Mouse (Mus musculus) forebrain, embryonic 12.5 days (tissue): ENCODE data around the gene Fhl2. TPM values are rescaled to one million over a fixed set of nuclear protein-coding genes. Genes with fewer than 3 reads are reported as not detected.
"Not testable (repeated sequence)": the region's sequence is repeated elsewhere in the genome, so short reads cannot be mapped to it uniquely, and the experiment has no call there.

ENCODE experiments used
- ATAC-seq: fragments of 200-750 bp; cut with Nextera tagmentation; 2 replicates; pipeline ENCODE4 v1.8.0; 2017; ENCODE audit warnings: moderate TSS enrichment; ENCODE audit not compliant: low FRiP score
- H3K27ac ChIP-seq: fragments of 300-500 bp; sonication (generic); 2 replicates; pipeline ENCODE4 v1.5.1; 2016; ENCODE audit warnings: mild to moderate bottlenecking
- H3K27me3 ChIP-seq: fragments of 300-500 bp; sonication (generic); 2 replicates; pipeline ENCODE4 v1.6.1; 2016; ENCODE audit warnings: mild to moderate bottlenecking
- H3K36me3 ChIP-seq: fragments of 300-500 bp; sonication (generic); replicated peaks from 2 replicates; pipeline ENCODE4 v1.6.1; 2016; ENCODE audit warnings: mild to moderate bottlenecking
- H3K4me1 ChIP-seq: fragments of 300-500 bp; sonication (generic); 2 replicates; pipeline ENCODE4 v1.6.1; 2016
- H3K4me2 ChIP-seq: fragments of 300-500 bp; sonication (generic); 2 replicates; pipeline ENCODE4 v1.6.1; 2016; ENCODE audit warnings: mild to moderate bottlenecking, moderate library complexity
- H3K4me3 ChIP-seq: fragments of 300-500 bp; sonication (generic); replicated peaks from 2 replicates; pipeline ENCODE4 v1.5.1; 2016; ENCODE audit warnings: mild to moderate bottlenecking
- H3K9ac ChIP-seq: fragments of 300-500 bp; sonication (generic); 2 replicates; pipeline ENCODE4 v1.6.1; 2016; ENCODE audit warnings: mild to moderate bottlenecking
- H3K9me3 ChIP-seq: fragments of 300-500 bp; sonication (generic); 2 replicates; pipeline ENCODE4 v1.6.1; 2016
- WGBS: fragments of 180-500 bp; shearing (Covaris S2); methylation state at CpG from one replicate; pipeline ENCODE4 v1.1.7; 2016; 5-methylcytosine and 5-hydroxymethylcytosine counted together
- polyA plus RNA-seq: library from polyadenylated mRNA; unstranded; fragments of >200 nt; fragmentation: Nextera tagmentation; extraction: Ambion mirVana; gene quantifications from 2 replicates; pipeline ENCODE4 v1.2.1, GENCODE M21; 2016

Fhl2 gene
- polyA plus RNA-seq, 1 experiment from 2014 or later: 4.3 TPM

GRCm38 (mm10) chr1:43143284-43143683, 53.5 kb downstream of the Fhl2 start:
- Histone ChIP-seq H3K27ac (no peak overlapping the region), H3K4me1 (no peaks in the 10 kb centered on the region), H3K4me3 (no peak overlapping the region), H3K9me3 (no peaks in the 10 kb centered on the region), H3K9ac (no peak overlapping the region), H3K4me2 (no peak overlapping the region), H3K27me3 (no peaks in the 10 kb centered on the region), H3K36me3 (no peaks in the 10 kb centered on the region)
- 83% methylated on average over 4 of the region's 4 CpGs for WGBS
- ATAC-seq: no peak

GRCm38 (mm10) chr1:43142849-43143248, 53.9 kb downstream of the Fhl2 start:
- ATAC-seq: no peak
- WGBS: 77% methylated on average over 6 of the region's 6 CpGs

GRCm38 (mm10) chr1:43141555-43141961, 55.2 kb downstream of the Fhl2 start:
- no peaks in the 10 kb centered on the region for H3K36me3 ChIP-seq
- 88% methylated on average over 11 of the region's 11 CpGs for WGBS
- H3K9ac ChIP-seq: no peak overlapping the region

More at GRCm38 (mm10) chr1:43142849-43143248, 53.9 kb downstream of the Fhl2 start:
- Histone ChIP-seq H3K36me3 (no peaks in the 10 kb centered on the region), H3K4me1 (no peaks in the 10 kb centered on the region), H3K27me3 (no peaks in the 10 kb centered on the region), H3K9ac (no peak overlapping the region), H3K9me3 (no peaks in the 10 kb centered on the region), H3K27ac (no peak overlapping the region), H3K4me2 (no peak overlapping the region), H3K4me3 (no peak overlapping the region)

GRCm38 (mm10) chr1:43139587-43140266, 57.1 kb downstream of the Fhl2 start:
- H3K4me1 ChIP-seq: no peaks in the 10 kb centered on the region
- 52% methylated on average over 8 of the region's 8 CpGs for WGBS

More at GRCm38 (mm10) chr1:43141555-43141961, 55.2 kb downstream of the Fhl2 start:
- no peak for ATAC-seq
- H3K9me3 ChIP-seq: no peaks in the 10 kb centered on the region
- H3K4me2 ChIP-seq: no peak overlapping the region
- H3K4me3 ChIP-seq: no peak overlapping the region
- no peaks in the 10 kb centered on the region for H3K27me3 ChIP-seq
- no peak overlapping the region for H3K27ac ChIP-seq
- H3K4me1 ChIP-seq: no peaks in the 10 kb centered on the region

GRCm38 (mm10) chr1:43138268-43138812, 58.4 kb downstream of the Fhl2 start:
- H3K9me3 ChIP-seq: no peaks in the 10 kb centered on the region
- WGBS: 82% methylated on average over 15 of the region's 15 CpGs
- ATAC-seq: no peak
- no peak overlapping the region for H3K27ac ChIP-seq
- H3K36me3 ChIP-seq: no peaks in the 10 kb centered on the region
- H3K9ac ChIP-seq: no peak overlapping the region
- no peaks in the 10 kb centered on the region for H3K27me3 ChIP-seq
- H3K4me1 ChIP-seq: no peaks in the 10 kb centered on the region
- no peak overlapping the region for H3K4me2 ChIP-seq
- H3K4me3 ChIP-seq: no peak overlapping the region

More at GRCm38 (mm10) chr1:43139587-43140266, 57.1 kb downstream of the Fhl2 start:
- ATAC-seq: peak; percentile 82
- H3K4me3 ChIP-seq: no peak overlapping the region
- H3K27ac ChIP-seq: no peak overlapping the region
- H3K36me3 ChIP-seq: no peaks in the 10 kb centered on the region
- no peak overlapping the region for H3K9ac ChIP-seq
- H3K9me3 ChIP-seq: no peaks in the 10 kb centered on the region
- no peaks in the 10 kb centered on the region for H3K27me3 ChIP-seq
- no peak overlapping the region for H3K4me2 ChIP-seq

GRCm38 (mm10) chr1:43137334-43137733, 59.5 kb downstream of the Fhl2 start:
- H3K36me3 ChIP-seq: no peaks in the 10 kb centered on the region
- WGBS: 87% methylated on average over 5 of the region's 5 CpGs
- H3K9ac ChIP-seq: no peak overlapping the region
- no peak overlapping the region for H3K27ac ChIP-seq
- no peak overlapping the region for H3K4me3 ChIP-seq
- no peaks in the 10 kb centered on the region for H3K27me3 ChIP-seq
- H3K9me3 ChIP-seq: no peaks in the 10 kb centered on the region
- H3K4me1 ChIP-seq: no peaks in the 10 kb centered on the region
- no peak overlapping the region for H3K4me2 ChIP-seq
- ATAC-seq: no peak

- H3K27me3 ChIP-seq, H3K4me1 ChIP-seq, H3K36me3 ChIP-seq, H3K4me3 ChIP-seq, H3K4me2 ChIP-seq, H3K9me3 ChIP-seq, H3K9ac ChIP-seq, H3K27ac ChIP-seq, ATAC-seq: not testable (repeated sequence)
- WGBS: 76% methylated on average over 2 of the region's 2 CpGs
These were observed 60.2 kb downstream of the Fhl2 start for GRCm38 (mm10) chr1:43136488-43137029.

GRCm38 (mm10) chr1:43131591-43131990, 65.2 kb downstream of the Fhl2 start:
- no peak overlapping the region for H3K27ac ChIP-seq
- H3K27me3 ChIP-seq: no peaks in the 10 kb centered on the region
- no peak overlapping the region for H3K4me3 ChIP-seq
- H3K9ac ChIP-seq: no peak overlapping the region
- no peak overlapping the region for H3K4me2 ChIP-seq
- no peak for ATAC-seq
- H3K36me3 ChIP-seq: no peaks in the 10 kb centered on the region
- no peaks in the 10 kb centered on the region for H3K9me3 ChIP-seq
- 93% methylated on average over 9 of the region's 9 CpGs for WGBS
- no peaks in the 10 kb centered on the region for H3K4me1 ChIP-seq

GRCm38 (mm10) chr1:43130219-43130981, 66.4 kb downstream of the Fhl2 start:
- H3K36me3 ChIP-seq: no peaks in the 10 kb centered on the region
- ATAC-seq: no peak
- 78% methylated on average over 5 of the region's 5 CpGs for WGBS
- H3K27me3 ChIP-seq: no peaks in the 10 kb centered on the region
- no peak overlapping the region for H3K9ac ChIP-seq
- no peak overlapping the region for H3K4me3 ChIP-seq
- no peak overlapping the region for H3K27ac ChIP-seq
- no peaks in the 10 kb centered on the region for H3K9me3 ChIP-seq
- no peak overlapping the region for H3K4me2 ChIP-seq
- no peaks in the 10 kb centered on the region for H3K4me1 ChIP-seq

GRCm38 (mm10) chr1:43127820-43128610, 68.8 kb downstream of the Fhl2 start:
- ATAC-seq: no peak
- WGBS: 74% methylated on average over 8 of the region's 8 CpGs
- Histone ChIP-seq H3K4me2 (no peak overlapping the region), H3K27me3 (no peaks in the 10 kb centered on the region), H3K27ac (no peak overlapping the region), H3K36me3 (no peaks in the 10 kb centered on the region), H3K9ac (no peak overlapping the region), H3K4me3 (no peak overlapping the region), H3K4me1 (no peaks in the 10 kb centered on the region), H3K9me3 (no peaks in the 10 kb centered on the region)

- Histone ChIP-seq H3K4me2 (no peak overlapping the region), H3K36me3 (no peaks in the 10 kb centered on the region), H3K4me3 (no peak overlapping the region), H3K27ac (no peak overlapping the region), H3K9me3 (no peaks in the 10 kb centered on the region), H3K9ac (no peak overlapping the region), H3K27me3 (no peaks in the 10 kb centered on the region), H3K4me1 (no peaks in the 10 kb centered on the region)
- ATAC-seq: no peak
These were observed 69.6 kb downstream of the Fhl2 start for GRCm38 (mm10) chr1:43127196-43127595.

GRCm38 (mm10) chr1:43124726-43125125, 72.1 kb downstream of the Fhl2 start:
- H3K9ac ChIP-seq: no peak overlapping the region
- H3K36me3 ChIP-seq: no peaks in the 10 kb centered on the region; the same call in 1 of the 2 replicates
- H3K9me3 ChIP-seq: no peaks in the 10 kb centered on the region
- no peak overlapping the region for H3K4me2 ChIP-seq
- 89% methylated on average over 4 of the region's 4 CpGs for WGBS
- no peak overlapping the region for H3K27ac ChIP-seq
- H3K27me3 ChIP-seq: no peaks in the 10 kb centered on the region
- ATAC-seq: no peak
- no peak overlapping the region for H3K4me3 ChIP-seq
- H3K4me1 ChIP-seq: no peaks in the 10 kb centered on the region
